Mouse (Mus musculus) limb, embryonic 14.5 days (tissue): Measurements from ENCODE around the gene Plch1. TPM values are rescaled to one million over a fixed set of nuclear protein-coding genes. Genes with fewer than 3 reads are reported as not detected.
A peak's percentile ranks its signal among the peaks of the same experiment; 100 is the strongest.

Experiments used
- ATAC-seq: fragments of 200-750 bp; cut with Nextera tagmentation; 2 replicates; pipeline ENCODE4 v1.8.0; 2017; ENCODE audit warnings: low read depth, moderate number of reproducible peaks, moderate TSS enrichment; ENCODE audit not compliant: low FRiP score
- DNase-seq: peaks from one replicate; pipeline ENCODE4 v3.0.0-alpha.2; 2015; ENCODE audit warnings: low spot score
- H3K27ac ChIP-seq: fragments of 300-500 bp; sonication (generic); replicated peaks from 2 replicates; pipeline ENCODE4 v1.5.1; 2014; ENCODE audit warnings: low read depth, mild to moderate bottlenecking, low read length, moderate library complexity, mixed read lengths
- H3K27me3 ChIP-seq: fragments of 300-500 bp; sonication (generic); 2 replicates; pipeline ENCODE4 v1.6.1; 2014; ENCODE audit warnings: low read length, mixed read lengths; ENCODE audit not compliant: control insufficient read depth, insufficient read depth
- H3K36me3 ChIP-seq: fragments of 300-500 bp; sonication (generic); 2 replicates; pipeline ENCODE4 v1.6.1; 2014; ENCODE audit warnings: mild to moderate bottlenecking, low read length, moderate library complexity, mixed read lengths; ENCODE audit not compliant: control insufficient read depth, insufficient read depth
- H3K4me1 ChIP-seq: fragments of 300-500 bp; sonication (generic); 2 replicates; pipeline ENCODE4 v1.6.1; 2014; ENCODE audit warnings: antibody characterized with exemption, low read length, mixed read lengths; ENCODE audit not compliant: control insufficient read depth, insufficient read depth
- H3K4me2 ChIP-seq: fragments of 300-500 bp; sonication (generic); replicated peaks from 2 replicates; pipeline ENCODE4 v1.6.1; 2014; ENCODE audit warnings: low read depth, mild to moderate bottlenecking, low read length, moderate library complexity; ENCODE audit not compliant: severe bottlenecking
- H3K4me3 ChIP-seq: fragments of 300-500 bp; sonication (generic); replicated peaks from 2 replicates; pipeline ENCODE4 v1.5.1; 2014; ENCODE audit warnings: low read length
- H3K9ac ChIP-seq: fragments of 300-500 bp; sonication (generic); 2 replicates; pipeline ENCODE4 v1.6.1; 2014; ENCODE audit warnings: mild to moderate bottlenecking, low read depth, low read length, moderate library complexity; ENCODE audit not compliant: severe bottlenecking
- H3K9me3 ChIP-seq: fragments of 300-500 bp; sonication (generic); 2 replicates; pipeline ENCODE4 v1.6.1; 2016; ENCODE audit warnings: low read length; ENCODE audit not compliant: control insufficient read depth
- POLR2A ChIP-seq: fragments of 200-500 bp; IDR thresholded peaks from 2 replicates; pipeline ENCODE4 v1.8.0; 2012; ENCODE audit warnings: inconsistent platforms, mild to moderate bottlenecking, moderate library complexity, borderline replicate concordance; ENCODE audit not compliant: insufficient read depth, insufficient read length; ENCODE audit errors: extremely low read depth
- WGBS: fragments of 180-500 bp; shearing (Covaris S2); extraction: QIAGEN DNeasy Blood & Tissue Kit; methylation state at CpG from one replicate; pipeline ENCODE4 v1.1.7; 2014; 5-methylcytosine and 5-hydroxymethylcytosine counted together
- polyA plus RNA-seq, 2 experiments: library from polyadenylated mRNA; depleted of rRNA in 1 of 2; stranded (reverse) in 1 of 2; unstranded in 1 of 2; fragments of >200 nt; fragmentation: Nextera tagmentation in 1 of 2; extraction: Ambion mirVana in 1 of 2; gene quantifications; 2 replicates each; pipeline versions ENCODE4 v1.2.1 to v1.2.3; 2012 to 2014

Plch1 gene
- polyA plus RNA-seq, 2 experiments, result 1.1 to 2.0 TPM

DNA sequence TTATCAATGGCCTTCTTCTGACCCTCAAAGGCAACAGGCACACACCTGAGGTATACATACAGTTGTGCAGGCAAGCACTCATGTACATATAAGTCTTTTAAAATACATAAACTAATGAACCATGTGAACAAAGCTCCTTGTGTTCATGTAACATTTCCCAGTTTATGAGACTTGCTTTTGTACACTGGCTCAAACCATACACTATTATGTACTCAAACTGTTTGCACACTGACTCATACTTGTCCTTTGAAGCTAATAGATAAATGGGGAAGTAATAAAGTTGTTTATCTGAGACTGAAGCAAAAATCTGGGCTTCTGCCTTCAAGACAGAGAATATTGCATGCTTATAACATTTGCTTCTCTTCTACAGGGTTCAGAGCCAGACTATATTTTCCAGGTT, 61.5 kb downstream of the Plch1 start:
- H3K9ac ChIP-seq, result no peak overlapping the region
- DNase-seq (no peak), ATAC-seq (no peak)
- H3K27me3 ChIP-seq, result no peaks in the 10 kb centered on the region
- H3K4me2 ChIP-seq, result no peak overlapping the region
- H3K27ac ChIP-seq, result no peak overlapping the region
- no peak overlapping the region for H3K4me3 ChIP-seq
- H3K4me1 ChIP-seq, result no peaks in the 10 kb centered on the region
- H3K9me3 ChIP-seq, result no peaks in the 10 kb centered on the region
- no peaks in the 10 kb centered on the region for H3K36me3 ChIP-seq
- TF ChIP-seq POLR2A, result no peak

DNA sequence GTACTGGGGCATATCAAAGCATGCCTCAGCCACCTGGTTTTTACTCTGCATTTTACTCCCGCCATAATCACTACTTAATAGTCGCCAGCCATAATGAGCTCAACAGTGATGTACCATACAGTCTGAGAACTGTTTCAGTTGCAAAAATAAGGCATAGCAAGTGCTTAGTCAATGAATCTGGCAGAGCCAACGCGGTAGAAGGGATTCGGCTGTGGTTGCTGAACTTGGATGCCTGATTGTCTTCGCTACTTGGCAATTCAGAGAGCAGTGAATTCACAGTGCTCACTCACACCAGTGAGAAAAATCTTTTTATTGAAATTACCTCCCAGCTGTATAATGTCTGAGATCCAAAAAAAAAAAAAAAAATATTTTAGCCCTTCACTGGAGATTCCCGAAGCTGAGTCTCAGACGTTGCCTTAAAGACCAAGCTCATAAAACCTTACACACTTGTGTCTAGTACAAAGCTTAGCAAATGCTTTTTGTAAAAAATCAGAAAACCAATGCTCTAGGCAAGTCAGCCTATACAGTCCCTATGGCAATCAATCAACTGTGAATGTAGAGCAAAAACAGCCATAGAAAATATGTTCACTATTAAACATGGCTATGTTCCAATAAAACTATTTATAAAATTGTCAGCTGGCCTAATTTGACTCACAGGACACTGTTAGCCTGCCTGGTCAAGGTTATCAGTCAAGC, 62.2 kb downstream of the Plch1 start:
- H3K4me2 ChIP-seq, result no peak overlapping the region
- H3K4me1 ChIP-seq, result no peaks in the 10 kb centered on the region
- H3K9me3 ChIP-seq, result no peaks in the 10 kb centered on the region
- H3K27ac ChIP-seq, result no peak overlapping the region
- no peak overlapping the region for H3K9ac ChIP-seq
- ATAC-seq, result no peak
- no peak overlapping the region for H3K4me3 ChIP-seq
- H3K36me3 ChIP-seq, result no peaks in the 10 kb centered on the region
- no peak for TF ChIP-seq POLR2A
- WGBS, result 56% methylated on average over 8 of the region's 8 CpGs
- DNase-seq, result no peak
- no peaks in the 10 kb centered on the region for H3K27me3 ChIP-seq

DNA sequence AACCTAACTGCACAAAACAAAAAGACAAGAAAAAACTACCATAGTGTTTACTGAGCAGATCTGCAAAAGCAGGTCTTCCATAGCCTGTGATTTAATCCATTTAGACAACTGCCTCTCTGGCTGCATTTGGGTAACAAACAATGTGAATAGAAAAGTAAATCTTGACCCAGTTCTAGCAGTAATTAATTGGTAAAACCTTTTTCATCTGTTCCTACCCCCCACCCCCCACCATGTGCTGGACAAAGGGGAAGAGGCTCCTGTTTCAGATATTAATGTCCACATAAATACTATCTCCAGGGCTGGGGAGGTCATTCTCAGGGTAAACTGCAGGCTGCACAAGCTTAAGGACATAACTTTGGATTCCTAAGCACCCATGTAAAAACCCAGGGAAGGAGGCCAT, 63.5 kb downstream of the Plch1 start:
- DNase-seq (no peak), ATAC-seq (no peak)
- Histone ChIP-seq H3K27ac (no peak overlapping the region), H3K4me1 (no peaks in the 10 kb centered on the region), H3K9me3 (no peaks in the 10 kb centered on the region), H3K36me3 (no peaks in the 10 kb centered on the region), H3K9ac (no peak overlapping the region), H3K27me3 (no peaks in the 10 kb centered on the region), H3K4me2 (no peak overlapping the region), H3K4me3 (no peak overlapping the region)
- TF ChIP-seq POLR2A, result no peak

DNA sequence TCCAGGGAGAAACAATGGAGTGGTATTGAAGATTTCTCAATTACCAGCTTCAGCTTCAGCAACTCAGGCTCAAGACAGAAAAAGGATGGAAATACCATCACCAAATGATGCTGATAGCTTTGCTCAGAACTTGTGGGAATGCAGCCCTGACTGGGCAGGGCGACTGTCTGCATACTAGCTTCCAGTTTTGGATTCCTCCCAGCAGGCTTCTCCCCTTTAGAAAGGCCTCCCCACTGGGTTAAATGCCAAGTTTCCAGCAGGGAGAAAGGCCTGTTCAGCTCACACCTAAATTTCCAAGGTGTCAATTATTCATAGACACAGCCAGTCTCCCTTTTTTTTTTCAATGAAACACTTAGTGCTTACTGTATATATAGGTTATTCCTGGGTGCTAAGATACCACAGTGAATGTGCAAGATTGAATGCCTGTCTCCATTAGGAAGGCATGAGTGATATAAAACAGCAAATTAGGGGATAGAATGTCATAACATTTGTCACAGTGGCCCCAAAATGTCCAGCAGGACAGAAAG, 75.3 kb downstream of the Plch1 start:
- DNase-seq, result peak; percentile 50
- H3K27ac ChIP-seq, result no peak overlapping the region
- 0 out of 2 replicates have a peak, but pooled peaks have one; percentile 47 for ATAC-seq

DNA sequence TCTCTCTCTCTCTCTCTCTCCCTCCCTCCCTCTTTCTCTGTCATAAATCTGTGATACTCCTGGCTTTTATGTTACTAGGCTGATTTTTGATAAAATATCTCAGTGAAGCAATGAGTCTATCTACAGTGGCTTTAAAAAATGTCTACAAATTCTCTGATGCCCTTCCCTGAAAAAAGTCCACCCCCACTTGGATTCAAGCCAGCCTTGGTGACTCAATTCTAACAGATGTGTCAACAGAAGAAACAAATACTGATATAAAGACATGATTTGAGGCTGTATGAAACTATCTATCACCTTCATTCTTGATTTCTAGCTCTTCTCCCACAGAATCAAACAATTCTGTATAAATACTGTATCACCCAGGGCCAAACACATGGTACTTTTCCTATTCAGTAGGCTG, 76.6 kb downstream of the Plch1 start:
- ATAC-seq, result no peak
- no peak for TF ChIP-seq POLR2A
- peaks cover 9% of the 10 kb centered on the region; the same call in 1 of the 2 replicates for H3K4me1 ChIP-seq
- H3K4me3 ChIP-seq, result no peak overlapping the region
- H3K36me3 ChIP-seq, result no peaks in the 10 kb centered on the region
- H3K9me3 ChIP-seq, result no peaks in the 10 kb centered on the region
- no peak for DNase-seq
- no peaks in the 10 kb centered on the region for H3K27me3 ChIP-seq
- no peak overlapping the region for H3K9ac ChIP-seq
- H3K4me2 ChIP-seq, result no peak overlapping the region
- H3K27ac ChIP-seq, result no peak overlapping the region

More for the DNA sequence above, 75.3 kb downstream of the Plch1 start:
- WGBS, result 8% methylated on average over 1 of the region's 1 CpGs
- Histone ChIP-seq H3K36me3 (no peaks in the 10 kb centered on the region), H3K4me1 (peaks cover 9% of the 10 kb centered on the region; the same call in 1 of the 2 replicates), H3K9ac (no peak overlapping the region), H3K4me2 (no peak overlapping the region), H3K4me3 (no peak overlapping the region), H3K9me3 (no peaks in the 10 kb centered on the region), H3K27me3 (no peaks in the 10 kb centered on the region)
- TF ChIP-seq POLR2A, result no peak
